Mouse (Mus musculus): Measurements from ENCODE around the gene Fam241a. TPM values are rescaled to one million over a fixed set of nuclear protein-coding genes. Genes with fewer than 3 reads are reported as not detected.

Fam241a gene
- total RNA-seq (2012; rRNA removed) = 1.6 and 2.1 TPM in 2 replicates
- total RNA-seq (2014; rRNA removed) = 12.4 and 12.7 TPM in 2 replicates
- polyA plus RNA-seq (2012; ENCODE audit: insufficient read length, low read depth) = 5.3 and 6.2 TPM in 2 replicates

DNA sequence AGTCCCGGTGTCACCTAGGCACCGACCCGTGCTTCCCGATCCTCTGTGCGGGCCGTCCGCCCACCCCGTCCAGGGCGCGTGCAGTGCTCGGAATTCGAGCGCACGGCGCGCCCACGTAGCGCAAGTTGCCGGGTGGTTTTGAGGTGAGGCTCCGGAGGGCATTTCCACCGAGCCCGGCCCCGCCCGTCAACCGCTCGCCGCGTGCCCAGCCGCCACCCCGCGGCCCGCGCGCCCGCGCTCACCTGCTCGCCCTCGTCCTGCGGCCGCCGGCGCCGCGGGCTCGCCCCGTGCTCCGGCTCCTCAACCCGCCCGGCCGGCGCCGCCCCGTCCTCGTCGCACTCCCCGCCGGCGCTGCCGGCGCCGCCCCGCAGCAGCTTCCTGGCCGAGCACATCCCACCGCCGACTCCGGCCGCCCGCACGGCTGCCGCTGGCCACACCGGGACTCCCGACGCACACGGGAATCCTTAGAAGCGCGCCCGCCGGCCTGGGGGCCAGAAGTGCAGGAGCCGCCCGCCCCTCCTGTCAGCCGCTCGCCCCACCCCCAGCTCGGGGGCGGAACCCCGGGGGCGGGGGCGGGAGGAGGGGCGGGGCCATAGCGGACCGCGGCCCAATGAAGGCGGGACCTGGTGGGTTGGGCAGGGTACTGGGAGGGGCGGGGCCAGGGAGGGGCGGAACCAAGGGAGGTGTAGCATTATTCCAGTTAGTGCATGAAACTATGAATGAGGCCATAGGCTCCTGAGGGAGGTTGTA, at the start of gene Fam241a:
Gene Fam241a, minus strand, starts transcription at position 533 of the 750 bp plus-strand sequence.
- dilution Hi-C loops (cut with MboI; ENCODE audit: extremely low pct_ligation_motif_present, extremely low pct_unique_long_range_greater_than_20kb, low sequenced_read_pairs) = no loop called here
- no peaks in the 10 kb centered on the region for H3K36me3 ChIP-seq (replicated peaks in 1 of 2; ENCODE audit: control insufficient read depth in 1 of 2, insufficient read depth in 1 of 2, low read length in 1 of 2)
- peaks cover 16 to 43% of the 10 kb centered on the region in 2 experiments for H3K4me1 ChIP-seq (ENCODE audit: control insufficient read depth in 1 of 2, insufficient read depth in 2 of 2)
- TF ChIP-seq USF1 (IDR thresholded peaks at IDR 0.05; ENCODE audit: low read depth, low read length) = no peak
- TF ChIP-seq MAX (IDR thresholded peaks at IDR 0.05; ENCODE audit: low read length) = no peak
- peak; percentile 70; the same call in 1 of the 2 replicates for TF ChIP-seq MXI1 (IDR thresholded peaks at IDR 0.05; ENCODE audit: low read depth, low read length)
- 0 out of 2 replicates have a peak, but pooled peaks have one; percentile 11 for TF ChIP-seq TCF12 (IDR thresholded peaks at IDR 0.05; ENCODE audit: low read depth, low read length)
- TF ChIP-seq POLR2A (IDR thresholded peaks at IDR 0.05; ENCODE audit: low read depth, low read length) = peak; percentile 56; the same call in 1 of the 2 replicates
- TF ChIP-seq RCOR1 (conservative IDR thresholded peaks at IDR 0.05; ENCODE audit: low read depth, low read length) = no peak
- TF ChIP-seq BHLHE40 (IDR thresholded peaks at IDR 0.05; ENCODE audit: low read depth, low read length) = peak; percentile 38; the same call in 1 of the 2 replicates
- no peak for TF ChIP-seq CTCF (conservative IDR thresholded peaks at IDR 0.05 in 1 of 2, IDR thresholded peaks at IDR 0.05 in 1 of 2; ENCODE audit: low read depth in 2 of 2, low read length in 2 of 2)
- TF ChIP-seq CHD2 (IDR thresholded peaks at IDR 0.05; ENCODE audit: low read length) = 0 out of 2 replicates have a peak, but pooled peaks have one; percentile 21
- no peaks in the 10 kb centered on the region for H3K79me2 ChIP-seq (replicated peaks; ENCODE audit: control insufficient read depth, extremely low read depth, insufficient read depth, poor library complexity, severe bottlenecking)
- no peaks in the 10 kb centered on the region for H3K27me3 ChIP-seq (replicated peaks)
- peak within 1 kb of the TSS; percentile 49 to 93 (median 63) for H3K4me3 ChIP-seq (replicated peaks in 1 of 3; ENCODE audit: low read depth in 2 of 3, low read length in 2 of 3, poor library complexity in 1 of 3)
- no peak within 1 kb of the TSS for H3K27ac ChIP-seq (ENCODE audit: insufficient read depth, low read depth)
- no peaks in the 10 kb centered on the region for H3K9me3 ChIP-seq (replicated peaks; ENCODE audit: low read length)
- in situ Hi-C loops (cut with MboI; ENCODE audit: low pct_ligation_motif_present, low pct_unique_long_range_greater_than_20kb, low sequenced_read_pairs) = no loop called here
- peak within 1 kb of the TSS; percentile 57 for H3K4me2 ChIP-seq (ENCODE audit: insufficient read depth, low read depth, poor library complexity, severe bottlenecking)
- peak within 1 kb of the TSS; percentile 36 for H3K9ac ChIP-seq (ENCODE audit: insufficient read depth, low read depth)
- DNase-seq (ENCODE audit: extremely low read depth) = peak; percentile 81

GRCm38 (mm10) chr3:127932453-127932852, 36.3 kb upstream of the Fam241a start:
- TF ChIP-seq ZNF384 (IDR thresholded peaks at IDR 0.05; ENCODE audit: low read depth, low read length) = no peak
- peak; percentile 58 for TF ChIP-seq BHLHE40 (IDR thresholded peaks at IDR 0.05; ENCODE audit: low read depth, low read length)
- TF ChIP-seq CHD1 (IDR thresholded peaks at IDR 0.05; ENCODE audit: low read depth, low read length) = no peak
- TF ChIP-seq POLR2AphosphoS2 (IDR thresholded peaks at IDR 0.05; ENCODE audit: low read depth, low read length) = no peak
- no peak for TF ChIP-seq ZMIZ1 (IDR thresholded peaks at IDR 0.05; ENCODE audit: low read depth, low read length)
- TF ChIP-seq MEF2A (IDR thresholded peaks at IDR 0.05; ENCODE audit: borderline replicate concordance, low read depth, low read length) = peak; percentile 84
- no peak for TF ChIP-seq RAD21 (IDR thresholded peaks at IDR 0.05; ENCODE audit: low read depth, low read length)
- TF ChIP-seq JUN (IDR thresholded peaks at IDR 0.05; ENCODE audit: insufficient read depth, low read depth, low read length) = peak; percentile 63
- peak; percentile 67 for TF ChIP-seq JUND (conservative IDR thresholded peaks at IDR 0.05; ENCODE audit: low read depth, low read length)
- no peak for TF ChIP-seq CHD2 (IDR thresholded peaks at IDR 0.05; ENCODE audit: low read length)
- peak; percentile 41; the same call in 1 of the 2 replicates for TF ChIP-seq IRF4 (IDR thresholded peaks at IDR 0.05; ENCODE audit: low read depth, low read length)
- peak; percentile 66 for TF ChIP-seq ETS1 (conservative IDR thresholded peaks at IDR 0.05; ENCODE audit: low read depth, low read length)
- no peak for TF ChIP-seq MAX (IDR thresholded peaks at IDR 0.05; ENCODE audit: low read length)
- peak; percentile 69; the same call in 1 of the 2 replicates for TF ChIP-seq EP300 (IDR thresholded peaks at IDR 0.05; ENCODE audit: low read length)
- Histone ChIP-seq H3K4me2 (ENCODE audit: insufficient read depth, low read depth, poor library complexity, severe bottlenecking) (no peak overlapping the region), H3K4me1 (ENCODE audit: control insufficient read depth in 1 of 2, insufficient read depth in 2 of 2) (peaks cover 2 to 13% of the 10 kb centered on the region in 2 experiments; a peak in 3 of 4 replicates), H3K9me3 (replicated peaks; ENCODE audit: low read length) (peaks cover 5% of the 10 kb centered on the region), H3K27me3 (replicated peaks) (no peaks in the 10 kb centered on the region), H3K9ac (ENCODE audit: insufficient read depth, low read depth) (no peak overlapping the region), H3K79me2 (replicated peaks; ENCODE audit: control insufficient read depth, extremely low read depth, insufficient read depth, poor library complexity, severe bottlenecking) (no peaks in the 10 kb centered on the region), H3K36me3 (replicated peaks in 1 of 2; ENCODE audit: control insufficient read depth in 1 of 2, insufficient read depth in 1 of 2, low read length in 1 of 2) (no peaks in the 10 kb centered on the region), H3K4me3 (replicated peaks in 1 of 3; ENCODE audit: low read depth in 2 of 3, low read length in 2 of 3, poor library complexity in 1 of 3) (no peak overlapping the region), H3K27ac (ENCODE audit: insufficient read depth, low read depth) (no peak overlapping the region)
- DNase-seq (ENCODE audit: extremely low read depth) = peak; percentile 65
- dilution Hi-C loops (cut with MboI; ENCODE audit: extremely low pct_ligation_motif_present, extremely low pct_unique_long_range_greater_than_20kb, low sequenced_read_pairs) = no loop called here
- in situ Hi-C loops (cut with MboI; ENCODE audit: low pct_ligation_motif_present, low pct_unique_long_range_greater_than_20kb, low sequenced_read_pairs) = loop anchor here (25.0 kb wide), 2 partner anchors 170 to 320 kb away; no protein-coding TSS in a partner anchor
